Mouse (Mus musculus): ENCODE measurements around the gene Ankrd44.

- no peak for TF ChIP-seq POLR2A (IDR thresholded peaks at IDR 0.05; ENCODE audit: low read depth, low read length)
- TF ChIP-seq CTCF (conservative IDR thresholded peaks at IDR 0.05; ENCODE audit: insufficient read depth, insufficient read length, low read depth, low read length): no peak
Observed at GRCm38 (mm10) chr1:54874094-54874493, 52.1 kb downstream of the Ankrd44 start.
